Mouse (Mus musculus): ENCODE measurements at regions not wholly inside any gene's neighbourhood (a gene's known extent, or its start where the extent isn't known, plus 50 kb on each side); places are given as distances from the start of the nearest gene placed in this dataset.

- no peak for TF ChIP-seq FLI1 (IDR thresholded peaks at IDR 0.05; ENCODE audit: low read length)
- no peak for TF ChIP-seq GATA1 (IDR thresholded peaks at IDR 0.05; ENCODE audit: borderline replicate concordance, low read length)
Observed at GRCm38 (mm10) chr7:75374506-75374905, 65.4 kb upstream of the Sv2b start.

All from megakaryocyte, embryonic 14.5 days (primary cell).